Mouse (Mus musculus) lung, adult 2 months (tissue): ENCODE measurements around the gene Fam234b.

Experiments used
- CTCF ChIP-seq: fragments of 200-500 bp; IDR thresholded peaks from 2 replicates; pipeline ENCODE4 v1.5.1; 2011; ENCODE audit warnings: mild to moderate bottlenecking, low read length, control low read depth; ENCODE audit not compliant: insufficient read depth
- POLR2A ChIP-seq: fragments of 200-500 bp; IDR thresholded peaks from 2 replicates; pipeline ENCODE4 v1.6.1; 2011; ENCODE audit warnings: low read depth, mild to moderate bottlenecking, control low read depth, low read length, borderline replicate concordance; ENCODE audit errors: extremely low read depth

- TF ChIP-seq POLR2A: no peak
- no peak for TF ChIP-seq CTCF
Measured at GRCm38 (mm10) chr6:135175014-135175413, 22.8 kb upstream of the Fam234b start.
